Comparison of ENCODE assay signal across 8 mouse cellular contexts in genomic region chr17:56858216-56858615, GRCm38 (mm10). TPM values are rescaled to one million over a fixed set of nuclear protein-coding genes. Genes with fewer than 3 reads are reported as not detected.
DNase-seq lines count a peak whose midpoint lies in the region; ATAC-seq and TF ChIP-seq lines count a peak whose summit lies in the region.

No protein-coding gene starts in this region.

- H3K27me3 ChIP-seq in midbrain, embryonic 11.5 days (ENCODE audit: control insufficient read depth, insufficient read depth, low read length), result no peaks in the 10 kb centered on the region
- H3K27me3 ChIP-seq in midbrain, embryonic 16.5 days (ENCODE audit: control insufficient read depth, insufficient read depth, low read depth, low read length), result no peaks in the 10 kb centered on the region
- no peaks in the 10 kb centered on the region for H3K27me3 ChIP-seq in forebrain, embryonic 14.5 days (replicated peaks; ENCODE audit: control insufficient read depth, insufficient read depth, low read length)
- no peaks in the 10 kb centered on the region for H3K27me3 ChIP-seq in thymus, adult 2 months (ENCODE audit: control insufficient read depth, insufficient read depth, low read length)

- no peaks in the 10 kb centered on the region for H3K9me3 ChIP-seq in midbrain, embryonic 11.5 days (ENCODE audit: control insufficient read depth, low read length)
- no peaks in the 10 kb centered on the region for H3K9me3 ChIP-seq in midbrain, embryonic 16.5 days (replicated peaks; ENCODE audit: control insufficient read depth, low read length, poor library complexity, severe bottlenecking)
- H3K9me3 ChIP-seq in forebrain, embryonic 14.5 days (replicated peaks; ENCODE audit: control insufficient read depth, low read length), result no peaks in the 10 kb centered on the region

- 58% methylated on average over 4 of the region's 4 CpGs for WGBS in midbrain, embryonic 11.5 days
- WGBS in midbrain, embryonic 16.5 days, result 54% methylated on average over 4 of the region's 4 CpGs
- 43% methylated on average over 4 of the region's 4 CpGs for WGBS in forebrain, embryonic 14.5 days
- WGBS in thymus, adult 2 months, result 48% methylated on average over 4 of the region's 4 CpGs

- no peak overlapping the region for H3K4me3 ChIP-seq in midbrain, embryonic 11.5 days (ENCODE audit: low read depth, low read length)
- H3K4me3 ChIP-seq in midbrain, embryonic 16.5 days (ENCODE audit: low read depth, low read length), result no peak overlapping the region
- no peak overlapping the region for H3K4me3 ChIP-seq in forebrain, embryonic 14.5 days (ENCODE audit: low read depth, low read length)
- H3K4me3 ChIP-seq in thymus, adult 2 months (ENCODE audit: control insufficient read depth, insufficient read depth, low read length), result no peak overlapping the region

- no peak for ATAC-seq in midbrain, embryonic 11.5 days (ENCODE audit: low FRiP score)
- ATAC-seq in midbrain, embryonic 16.5 days, result no peak
- ATAC-seq in forebrain, embryonic 14.5 days, result peak; percentile 50; the same call in 1 of the 2 replicates
- ATAC-seq in monocyte, adult 5-6 weeks (replicated peaks; ENCODE audit: insufficient number of reproducible peaks, low FRiP score, low TSS enrichment, poor library complexity, severe bottlenecking), result peak; percentile 81

- intact Hi-C loops in left cerebral cortex, postnatal 14 days (cut with DNase I), result loop anchor here (2.0 kb wide), 1 partner anchor 49 kb away; no protein-coding TSS in a partner anchor

- DNase-seq in midbrain, embryonic 11.5 days (ENCODE audit: low spot score, missing footprints), result peak; percentile 96
- DNase-seq in brain, adult 2 months (ENCODE audit: low read depth, low spot score), result peak; percentile 60
- DNase-seq in forebrain, embryonic 14.5 days (ENCODE audit: low spot score), result peak; percentile 70
- peak; percentile 75 for DNase-seq in heart, postnatal 4 days
- peak; percentile 36 to 43 for DNase-seq in left cerebral cortex, postnatal 14 days (ENCODE audit: low spot score in 2 of 2)
- DNase-seq in thymus, adult 2 months, result peak; percentile 72

- H3K36me3 ChIP-seq in midbrain, embryonic 11.5 days (ENCODE audit: control insufficient read depth, insufficient read depth, low read length), result no peaks in the 10 kb centered on the region
- no peaks in the 10 kb centered on the region for H3K36me3 ChIP-seq in midbrain, embryonic 16.5 days (ENCODE audit: control insufficient read depth, insufficient read depth, low read length)
- no peaks in the 10 kb centered on the region for H3K36me3 ChIP-seq in forebrain, embryonic 14.5 days (ENCODE audit: control insufficient read depth, insufficient read depth, low read length)
- no peaks in the 10 kb centered on the region for H3K36me3 ChIP-seq in thymus, adult 2 months (ENCODE audit: control insufficient read depth, insufficient read depth, low read length)

- no peak for TF ChIP-seq POLR2A in thymus, adult 2 months (IDR thresholded peaks at IDR 0.05; ENCODE audit: control insufficient read depth, extremely low read depth, insufficient read depth, low read length, poor library complexity)

- TF ChIP-seq CTCF in thymus, adult 2 months (IDR thresholded peaks at IDR 0.05; ENCODE audit: borderline replicate concordance, control insufficient read depth, extremely low read depth, insufficient read depth, low read length, poor library complexity), result peak; percentile 23; the same call in 1 of the 2 replicates

- H3K4me1 ChIP-seq in midbrain, embryonic 11.5 days (ENCODE audit: control insufficient read depth, insufficient read depth, low read length), result no peaks in the 10 kb centered on the region
- no peaks in the 10 kb centered on the region for H3K4me1 ChIP-seq in midbrain, embryonic 16.5 days (ENCODE audit: control insufficient read depth, insufficient read depth, low read length)
- H3K4me1 ChIP-seq in forebrain, embryonic 14.5 days (ENCODE audit: control insufficient read depth, insufficient read depth, low read length), result no peaks in the 10 kb centered on the region
- peaks cover 6% of the 10 kb centered on the region; the same call in 1 of the 2 replicates for H3K4me1 ChIP-seq in thymus, adult 2 months (replicated peaks; ENCODE audit: control insufficient read depth, insufficient read depth, low read length)

- H3K9ac ChIP-seq in midbrain, embryonic 11.5 days (ENCODE audit: low read length), result no peak overlapping the region
- H3K9ac ChIP-seq in midbrain, embryonic 16.5 days (ENCODE audit: low read depth, low read length), result no peak overlapping the region
- no peak overlapping the region for H3K9ac ChIP-seq in forebrain, embryonic 14.5 days (ENCODE audit: low read length)

- no peak overlapping the region for H3K4me2 ChIP-seq in midbrain, embryonic 11.5 days
- no peak overlapping the region for H3K4me2 ChIP-seq in midbrain, embryonic 16.5 days (ENCODE audit: low read length)
- no peak overlapping the region for H3K4me2 ChIP-seq in forebrain, embryonic 14.5 days (ENCODE audit: low read length)

- no peak overlapping the region for H3K27ac ChIP-seq in midbrain, embryonic 11.5 days (ENCODE audit: low read depth, low read length)
- H3K27ac ChIP-seq in midbrain, embryonic 16.5 days (ENCODE audit: low read length), result no peak overlapping the region
- H3K27ac ChIP-seq in forebrain, embryonic 14.5 days (ENCODE audit: low read depth, low read length), result no peak overlapping the region
- no peak overlapping the region for H3K27ac ChIP-seq in thymus, adult 2 months (ENCODE audit: control insufficient read depth, insufficient read depth, low read length)

RNA-seq across cellular contexts. Expression of gene Acsbg2, which starts 16.0 kb away (rescaled TPM):
- not detected in 2 replicates for polyA plus RNA-seq in midbrain, embryonic 11.5 days (2014; fragmentation: Nextera tagmentation; extraction: Ambion mirVana)
- not detected in 2 replicates for polyA plus RNA-seq in midbrain, embryonic 16.5 days (2015; fragmentation: Nextera tagmentation; extraction: Ambion mirVana)
- not detected in 2 replicates for polyA plus RNA-seq in forebrain, embryonic 14.5 days (2014; fragmentation: Nextera tagmentation; extraction: Ambion mirVana)
- not detected for total RNA-seq in heart, postnatal 4 days (2021)
- not detected for total RNA-seq in left cerebral cortex, postnatal 14 days (2021)
- total RNA-seq in monocyte, adult 5-6 weeks (2017), result not detected in 3 replicates
- 0.11 TPM in 1 of 2 replicates, not detected in the other for polyA plus RNA-seq in thymus, adult 2 months (2012; rRNA removed)

RNA-seq across cellular contexts. Expression of gene 1700061G19Rik, which starts 17.1 kb away (rescaled TPM):
- polyA plus RNA-seq in midbrain, embryonic 11.5 days (2014; fragmentation: Nextera tagmentation; extraction: Ambion mirVana), result 0.11 and 0.25 TPM in 2 replicates
- polyA plus RNA-seq in midbrain, embryonic 16.5 days (2015; fragmentation: Nextera tagmentation; extraction: Ambion mirVana), result 0.57 and 0.63 TPM in 2 replicates
- 0.08 and 0.19 TPM in 2 replicates for polyA plus RNA-seq in forebrain, embryonic 14.5 days (2014; fragmentation: Nextera tagmentation; extraction: Ambion mirVana)
- under 1 TPM; 0.16 to 0.21 TPM for total RNA-seq in heart, postnatal 4 days (2021)
- total RNA-seq in left cerebral cortex, postnatal 14 days (2021), result under 1 TPM in 1 of 2 experiments, not detected in 1; 0.18 TPM
- not detected in 3 replicates for total RNA-seq in monocyte, adult 5-6 weeks (2017)
- polyA plus RNA-seq in thymus, adult 2 months (2012; rRNA removed), result 0.10 and 0.19 TPM in 2 replicates

RNA-seq across cellular contexts. Expression of gene Rfx2, which starts 27.4 kb away (rescaled TPM):
- 4.6 and 4.8 TPM in 2 replicates for polyA plus RNA-seq in midbrain, embryonic 11.5 days (2014; fragmentation: Nextera tagmentation; extraction: Ambion mirVana)
- polyA plus RNA-seq in midbrain, embryonic 16.5 days (2015; fragmentation: Nextera tagmentation; extraction: Ambion mirVana), result 3.9 and 4.8 TPM in 2 replicates
- 2.2 and 3.2 TPM in 2 replicates for polyA plus RNA-seq in forebrain, embryonic 14.5 days (2014; fragmentation: Nextera tagmentation; extraction: Ambion mirVana)
- total RNA-seq in heart, postnatal 4 days (2021), result 1 to 10 TPM; 8.1 to 9.3 TPM
- total RNA-seq in left cerebral cortex, postnatal 14 days (2021), result 1 to 10 TPM; 2.1 to 2.4 TPM
- 4.7 to 8.2 TPM (median 6.6 TPM) in 3 replicates for total RNA-seq in monocyte, adult 5-6 weeks (2017)
- polyA plus RNA-seq in thymus, adult 2 months (2012; rRNA removed), result 31.3 and 44.2 TPM in 2 replicates

Comparison
In these comparisons a context has a peak if more than half of its experiments do, and no peak if none do; other contexts are left out.
1. ATAC-seq: peak in forebrain, embryonic 14.5 days (single experiment) and monocyte, adult 5-6 weeks (single experiment); none in midbrain, embryonic 11.5 days (single experiment) and midbrain, embryonic 16.5 days (single experiment).
2. DNase-seq: peak in every context shown above with its lines; median percentile 96 in midbrain, embryonic 11.5 days; 75 in heart, postnatal 4 days; 72 in thymus, adult 2 months; 70 in forebrain, embryonic 14.5 days; 60 in brain, adult 2 months; 40 in left cerebral cortex, postnatal 14 days.